Mouse (Mus musculus): ENCODE data around the gene Dnah7a.
"Not testable (repeated sequence)": the region's sequence is repeated elsewhere in the genome, so short reads cannot be mapped to it uniquely, and the experiment has no call there.

The Dnah7a gene

GRCm38 (mm10) chr1:53664268-53664667, 42.3 kb downstream of the Dnah7a start:
- not testable (repeated sequence) for DNase-seq

- no peak for DNase-seq
These were observed 66.5 kb downstream of the Dnah7a start for GRCm38 (mm10) chr1:53639865-53640794.

- DNase-seq: not testable (repeated sequence)
These were observed 70.9 kb downstream of the Dnah7a start for GRCm38 (mm10) chr1:53635641-53636040.

GRCm38 (mm10) chr1:53632040-53632439, 74.5 kb downstream of the Dnah7a start:
- DNase-seq: not testable (repeated sequence)

GRCm38 (mm10) chr1:53630011-53630410, 76.6 kb downstream of the Dnah7a start:
- DNase-seq: no peak

GRCm38 (mm10) chr1:53613486-53613885, 93.1 kb downstream of the Dnah7a start:
- no peak for DNase-seq

- DNase-seq: not testable (repeated sequence)
These were observed 125.3 kb downstream of the Dnah7a start for GRCm38 (mm10) chr1:53581326-53581725.

GRCm38 (mm10) chr1:53557918-53558317, 148.7 kb downstream of the Dnah7a start:
- not testable (repeated sequence) for DNase-seq

- not testable (repeated sequence) for DNase-seq
These were observed 159.6 kb downstream of the Dnah7a start for GRCm38 (mm10) chr1:53547018-53547417.

- not testable (repeated sequence) for DNase-seq
These were observed 168.2 kb downstream of the Dnah7a start for GRCm38 (mm10) chr1:53538356-53538755.

- not testable (repeated sequence) for DNase-seq
These were observed 171.8 kb downstream of the Dnah7a start for GRCm38 (mm10) chr1:53534826-53535225.

- DNase-seq: not testable (repeated sequence)
These were observed 180.6 kb downstream of the Dnah7a start for GRCm38 (mm10) chr1:53526021-53526420.

GRCm38 (mm10) chr1:53473699-53474098, 232.9 kb downstream of the Dnah7a start:
- DNase-seq: no peak

GRCm38 (mm10) chr1:53472084-53472483, 234.5 kb downstream of the Dnah7a start:
- DNase-seq: not testable (repeated sequence)

- DNase-seq: no peak
These were observed 239.3 kb downstream of the Dnah7a start for GRCm38 (mm10) chr1:53467325-53467670.

GRCm38 (mm10) chr1:53466524-53467324, 239.9 kb downstream of the Dnah7a start:
- not testable (repeated sequence) for DNase-seq

GRCm38 (mm10) chr1:53439173-53439572, 267.4 kb downstream of the Dnah7a start:
- not testable (repeated sequence) for DNase-seq

GRCm38 (mm10) chr1:53432433-53432832, 274.2 kb downstream of the Dnah7a start:
- DNase-seq: not testable (repeated sequence)

GRCm38 (mm10) chr1:53405803-53406325, 300.7 kb downstream of the Dnah7a start:
- DNase-seq: no peak

GRCm38 (mm10) chr1:53393936-53394760, 312.4 kb downstream of the Dnah7a start:
- DNase-seq: peak; percentile 1

- DNase-seq: no peak
These were observed 317.8 kb downstream of the Dnah7a start for GRCm38 (mm10) chr1:53388762-53389161.

GRCm38 (mm10) chr1:53384085-53384688, 322.4 kb downstream of the Dnah7a start:
- no peak for DNase-seq

Measured in retina, postnatal 1 day (tissue).